Mouse (Mus musculus) intestine, postnatal 0 days (tissue): ENCODE data around the gene Rapgef1. TPM values are rescaled to one million over a fixed set of nuclear protein-coding genes. Genes with fewer than 3 reads are reported as not detected.

ENCODE experiments used
- ATAC-seq: fragments of 200-750 bp; cut with Nextera tagmentation; 2 replicates; pipeline ENCODE4 v1.8.0; 2017; ENCODE audit warnings: mild to moderate bottlenecking, moderate TSS enrichment, moderate library complexity
- H3K27ac ChIP-seq: fragments of 300-500 bp; sonication (generic); 2 replicates; pipeline ENCODE4 v1.5.1; 2014; ENCODE audit warnings: mild to moderate bottlenecking, low read depth, low read length, moderate library complexity
- H3K27me3 ChIP-seq: fragments of 300-500 bp; sonication (generic); replicated peaks from 2 replicates; pipeline ENCODE4 v1.6.1; 2014; ENCODE audit warnings: low read length, mixed read lengths; ENCODE audit not compliant: control insufficient read depth, insufficient read depth
- H3K36me3 ChIP-seq: fragments of 300-500 bp; sonication (generic); 2 replicates; pipeline ENCODE4 v1.6.1; 2014; ENCODE audit warnings: mild to moderate bottlenecking, moderate library complexity; ENCODE audit not compliant: control insufficient read depth, insufficient read depth
- H3K4me1 ChIP-seq: fragments of 300-500 bp; sonication (generic); replicated peaks from 2 replicates; pipeline ENCODE4 v1.6.1; 2014; ENCODE audit warnings: antibody characterized with exemption, low read length, mixed read lengths; ENCODE audit not compliant: control insufficient read depth, insufficient read depth
- H3K4me2 ChIP-seq: fragments of 300-500 bp; sonication (generic); replicated peaks from 2 replicates; pipeline ENCODE4 v1.6.1; 2014; ENCODE audit warnings: low read depth, mild to moderate bottlenecking, moderate library complexity
- H3K4me3 ChIP-seq: fragments of 300-500 bp; sonication (generic); 2 replicates; pipeline ENCODE4 v1.5.1; 2014; ENCODE audit warnings: low read depth, low read length
- H3K9ac ChIP-seq: fragments of 300-500 bp; sonication (generic); 2 replicates; pipeline ENCODE4 v1.6.1; 2014; ENCODE audit warnings: mild to moderate bottlenecking, low read depth, low read length
- H3K9me3 ChIP-seq: fragments of 300-500 bp; sonication (generic); 2 replicates; pipeline ENCODE4 v1.6.1; 2016; ENCODE audit warnings: mixed run types; ENCODE audit not compliant: control insufficient read depth
- CTCF ChIP-seq: sonication (generic); IDR thresholded peaks from 2 replicates; pipeline ENCODE4 v1.5.1; 2016; ENCODE audit warnings: low read depth, mild to moderate bottlenecking, control low read depth, antibody characterized with exemption, moderate library complexity
- WGBS: fragments of 180-500 bp; shearing (Covaris S2); extraction: QIAGEN DNeasy Blood & Tissue Kit; methylation state at CpG from one replicate; pipeline ENCODE4 v1.1.7; 2014; 5-methylcytosine and 5-hydroxymethylcytosine counted together
- polyA plus RNA-seq: library from polyadenylated mRNA; unstranded; fragments of >200 nt; fragmentation: Nextera tagmentation; extraction: Ambion mirVana; gene quantifications from 2 replicates; pipeline ENCODE4 v1.2.1, GENCODE M21; 2015

Rapgef1 gene
- polyA plus RNA-seq, 1 experiment from 2014 or later = 6.1 TPM

DNA sequence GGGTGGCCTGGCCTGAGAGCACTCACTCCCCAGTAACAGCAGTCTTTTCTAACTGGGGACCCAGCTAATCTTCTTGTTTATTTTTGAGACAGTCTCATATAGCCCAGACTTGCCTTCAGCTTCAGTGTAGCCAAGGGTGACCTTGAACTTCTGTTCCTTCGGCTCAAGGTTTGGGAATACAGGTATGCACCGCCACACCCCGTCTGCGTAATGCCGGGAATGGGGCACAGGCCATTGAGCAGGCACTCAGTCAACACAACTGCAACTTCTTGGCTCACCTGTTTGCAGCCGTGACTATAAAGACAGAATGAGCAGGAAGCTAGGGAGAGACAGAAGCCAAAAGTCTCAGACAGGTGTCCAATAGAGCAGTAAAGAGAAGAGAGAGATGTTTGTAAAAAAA lies 124.7 kb downstream of the Rapgef1 start:
- 52% methylated on average over 6 of the region's 6 CpGs for WGBS
- H3K4me3 ChIP-seq = no peak overlapping the region
- TF ChIP-seq CTCF = no peak
- H3K36me3 ChIP-seq = no peaks in the 10 kb centered on the region
- no peak overlapping the region for H3K27ac ChIP-seq
- ATAC-seq = peak; percentile 30; the same call in 1 of the 2 replicates
- H3K4me1 ChIP-seq = no peaks in the 10 kb centered on the region
- H3K4me2 ChIP-seq = no peak overlapping the region
- no peak overlapping the region for H3K9ac ChIP-seq
- no peaks in the 10 kb centered on the region for H3K9me3 ChIP-seq
- 0 out of 2 replicates have a peak, but pooled peaks cover 12% of the 10 kb centered on the region for H3K27me3 ChIP-seq

DNA sequence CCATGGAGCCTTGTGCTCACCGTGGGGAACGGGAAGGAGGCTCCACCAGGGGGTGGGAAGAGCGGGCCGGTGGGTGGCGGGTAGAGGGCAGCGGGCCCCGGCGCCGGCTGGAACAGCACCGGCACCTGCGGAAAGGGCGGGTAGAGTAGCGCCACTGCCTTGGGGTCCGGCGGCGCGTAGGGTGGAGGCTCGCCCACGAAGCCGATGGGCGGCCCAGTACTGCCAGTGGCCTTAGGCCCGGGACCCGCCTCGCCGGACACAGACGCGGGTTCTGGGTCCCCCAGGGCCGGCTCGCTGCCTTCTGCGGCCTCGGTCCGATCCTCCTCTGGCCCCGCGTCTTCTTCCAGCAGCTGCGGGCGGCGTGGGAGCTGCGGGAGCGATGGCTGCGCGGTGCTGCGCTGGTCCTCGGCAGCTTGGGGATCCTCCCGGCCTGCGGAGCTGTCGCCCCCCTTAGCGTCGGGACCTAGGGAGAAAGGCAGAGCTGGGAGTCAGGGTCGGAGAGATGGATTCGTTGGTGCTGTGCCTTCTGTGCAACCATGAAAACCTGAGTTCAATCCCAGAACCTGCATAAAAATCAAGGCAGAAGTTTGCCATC lies 127.8 kb downstream of the Rapgef1 start:
- TF ChIP-seq CTCF = no peak
- Histone ChIP-seq H3K4me3 (no peak overlapping the region), H3K9me3 (no peaks in the 10 kb centered on the region), H3K4me1 (no peaks in the 10 kb centered on the region), H3K27me3 (0 out of 2 replicates have a peak, but pooled peaks cover 14% of the 10 kb centered on the region), H3K27ac (no peak overlapping the region), H3K9ac (no peak overlapping the region), H3K36me3 (no peaks in the 10 kb centered on the region), H3K4me2 (peak overlapping the region; percentile 50)
- no peak for ATAC-seq
- 32% methylated on average over 50 of the region's 50 CpGs for WGBS

DNA sequence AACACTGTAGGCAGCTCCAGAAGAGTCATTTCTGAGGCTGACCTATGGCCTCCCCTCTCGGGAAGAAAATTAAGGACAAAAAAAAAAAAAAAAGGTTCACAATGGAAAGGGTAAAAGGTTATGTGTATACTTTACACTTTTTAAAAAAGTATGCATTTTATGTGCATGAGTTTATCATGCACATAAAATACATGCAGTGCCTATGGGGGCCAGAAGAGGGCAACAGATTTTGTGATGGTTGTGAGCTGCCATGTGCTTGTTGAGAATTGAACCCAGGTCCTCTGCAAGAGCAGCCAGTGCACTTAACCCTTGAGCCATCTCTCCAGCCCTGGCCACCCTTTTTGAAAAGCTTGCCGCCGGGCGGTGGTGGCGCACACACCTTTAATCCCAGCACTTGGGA lies 128.3 kb downstream of the Rapgef1 start:
- WGBS = 81% methylated on average over 5 of the region's 5 CpGs
- H3K27me3 ChIP-seq = 0 out of 2 replicates have a peak, but pooled peaks cover 20% of the 10 kb centered on the region
- TF ChIP-seq CTCF = peak; percentile 57
- H3K36me3 ChIP-seq = no peaks in the 10 kb centered on the region
- H3K4me2 ChIP-seq = peak overlapping the region; percentile 50; the same call in 1 of the 2 replicates
- H3K27ac ChIP-seq = no peak overlapping the region
- no peak overlapping the region for H3K9ac ChIP-seq
- H3K4me3 ChIP-seq = no peak overlapping the region
- no peaks in the 10 kb centered on the region for H3K9me3 ChIP-seq
- H3K4me1 ChIP-seq = no peaks in the 10 kb centered on the region
- no peak for ATAC-seq

DNA sequence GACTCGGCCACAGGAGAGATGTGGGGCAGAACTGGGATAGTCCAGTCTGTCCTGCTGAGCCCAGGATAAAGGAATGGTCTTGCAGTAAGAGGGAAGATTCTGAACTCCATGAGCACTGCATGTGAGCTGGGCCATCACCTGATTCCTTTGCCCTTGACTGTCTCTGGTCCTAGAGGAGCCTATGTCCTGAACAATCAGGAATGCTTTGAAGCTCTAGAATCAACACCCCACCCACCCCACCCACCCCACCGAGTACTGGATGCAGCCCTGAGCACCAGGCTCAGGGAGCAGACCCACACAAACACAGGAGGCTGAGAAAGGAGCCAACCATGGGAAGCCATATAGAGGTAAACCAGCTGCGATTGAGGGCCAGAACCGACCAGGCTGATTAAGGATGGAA lies 129.0 kb downstream of the Rapgef1 start:
- Histone ChIP-seq H3K4me1 (no peaks in the 10 kb centered on the region), H3K4me2 (no peak overlapping the region), H3K9me3 (no peaks in the 10 kb centered on the region), H3K27ac (no peak overlapping the region), H3K4me3 (no peak overlapping the region), H3K36me3 (no peaks in the 10 kb centered on the region), H3K27me3 (0 out of 2 replicates have a peak, but pooled peaks cover 20% of the 10 kb centered on the region), H3K9ac (no peak overlapping the region)
- 67% methylated on average over 4 of the region's 4 CpGs for WGBS
- ATAC-seq = no peak
- TF ChIP-seq CTCF = no peak

DNA sequence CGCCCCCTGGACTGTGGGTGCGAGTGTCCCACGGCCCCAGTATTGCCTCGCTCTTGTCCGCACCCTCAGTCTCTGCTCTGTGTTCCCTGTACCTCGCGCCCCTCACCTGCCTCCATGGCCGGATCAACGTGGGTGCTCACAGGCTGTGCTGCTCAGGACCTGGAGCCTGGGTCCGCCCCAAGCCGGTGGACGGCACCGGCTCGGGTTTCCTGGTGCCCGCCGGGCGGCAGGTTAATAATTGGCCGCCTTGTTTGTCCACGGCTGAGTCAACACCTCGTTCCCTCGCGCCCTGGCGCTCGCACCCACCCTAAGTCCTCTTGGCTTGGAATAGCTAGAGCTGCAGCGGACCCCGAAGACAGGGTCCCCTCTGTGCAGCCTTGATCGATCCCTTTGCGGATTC lies 132.0 kb downstream of the Rapgef1 start, which contains the start of gene Gm13420:
Gm13420 (minus strand) TSS at position 189 of the 400 bp plus-strand sequence.
- Histone ChIP-seq H3K4me3 (peak within 1 kb of the TSS; percentile 31), H3K4me1 (no peaks in the 10 kb centered on the region), H3K36me3 (no peaks in the 10 kb centered on the region), H3K4me2 (peak within 1 kb of the TSS; percentile 69), H3K27me3 (0 out of 2 replicates have a peak, but pooled peaks cover 18% of the 10 kb centered on the region), H3K9ac (peak within 1 kb of the TSS; percentile 31; the same call in 1 of the 2 replicates), H3K9me3 (no peaks in the 10 kb centered on the region), H3K27ac (no peak within 1 kb of the TSS)
- TF ChIP-seq CTCF = no peak
- WGBS = 3% methylated on average over 28 of the region's 28 CpGs
- peak; percentile 63 for ATAC-seq

DNA sequence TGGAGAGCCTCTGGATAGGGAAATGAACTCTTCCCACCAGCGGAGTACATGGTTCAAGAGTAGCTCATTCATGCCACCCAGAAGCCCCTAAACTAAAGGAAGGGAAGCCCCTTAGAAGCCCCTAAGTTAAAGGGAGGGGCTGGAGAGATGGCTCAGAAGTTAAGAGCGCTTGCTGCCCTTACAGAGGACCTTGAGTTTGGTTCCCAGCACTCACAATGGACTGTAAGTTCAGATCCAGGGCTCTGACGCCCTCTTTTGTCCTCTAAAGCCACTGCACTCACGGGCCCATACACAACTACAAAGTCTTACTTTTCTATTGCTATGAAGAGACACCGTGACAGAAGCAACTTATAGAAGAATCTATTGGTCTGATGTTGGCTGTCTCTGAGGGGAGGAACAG lies 132.9 kb downstream of the Rapgef1 start:
- Histone ChIP-seq H3K27me3 (0 out of 2 replicates have a peak, but pooled peaks cover 14% of the 10 kb centered on the region), H3K9ac (no peak overlapping the region), H3K36me3 (no peaks in the 10 kb centered on the region), H3K4me1 (no peaks in the 10 kb centered on the region), H3K27ac (no peak overlapping the region), H3K4me3 (no peak overlapping the region), H3K4me2 (no peak overlapping the region), H3K9me3 (no peaks in the 10 kb centered on the region)
- no peak for TF ChIP-seq CTCF
- WGBS = 86% methylated on average over 5 of the region's 5 CpGs
- no peak for ATAC-seq
